Mouse (Mus musculus) bone marrow, adult 2 months (tissue): ENCODE measurements around the gene Sgo1. TPM values are rescaled to one million over a fixed set of nuclear protein-coding genes. Genes with fewer than 3 reads are reported as not detected.
"Not testable (repeated sequence)": the region's sequence is repeated elsewhere in the genome, so short reads cannot be mapped to it uniquely, and the experiment has no call there.

Source experiments
- H3K27ac ChIP-seq: fragments of 200-500 bp; 2 replicates; pipeline ENCODE4 v1.5.1; 2012; ENCODE audit warnings: low read depth, mild to moderate bottlenecking, control low read depth, inconsistent platforms, low read length; ENCODE audit not compliant: control insufficient read depth, poor library complexity, insufficient read depth
- H3K4me1 ChIP-seq: fragments of 200-500 bp; 2 replicates; pipeline ENCODE4 v1.6.1; 2011; ENCODE audit warnings: low read length; ENCODE audit not compliant: control insufficient read depth, insufficient read depth
- H3K4me3 ChIP-seq: fragments of 200-500 bp; replicated peaks from 2 replicates; pipeline ENCODE3; 2011; ENCODE audit warnings: mild to moderate bottlenecking, low read depth, low read length, control low read depth; ENCODE audit not compliant: control insufficient read depth
- CTCF ChIP-seq: fragments of 200-500 bp; IDR thresholded peaks from 2 replicates; pipeline ENCODE4 v1.5.1; 2011; ENCODE audit warnings: low read length, control low read depth; ENCODE audit not compliant: control insufficient read depth, insufficient read depth
- POLR2A ChIP-seq: fragments of 200-500 bp; IDR thresholded peaks from 2 replicates; pipeline ENCODE4 v1.6.1; 2011; ENCODE audit warnings: low read depth, mild to moderate bottlenecking, control low read depth, low read length, borderline replicate concordance; ENCODE audit not compliant: control insufficient read depth
- WGBS: fragments of 180-500 bp; shearing (Covaris S2); methylation state at CpG from one replicate; pipeline ENCODE4 v1.1.7; 2018; 5-methylcytosine and 5-hydroxymethylcytosine counted together
- polyA plus RNA-seq: library from polyadenylated mRNA; stranded (reverse); fragments of >200 nt; gene quantifications from 2 replicates; pipeline ENCODE4 v1.2.4, GENCODE M21; 2011; ENCODE audit warnings: low replicate concordance; ENCODE audit not compliant: missing spikeins, insufficient read depth, insufficient read length

The Sgo1 gene
- polyA plus RNA-seq: 32.1 and 36.6 TPM in 2 replicates

DNA sequence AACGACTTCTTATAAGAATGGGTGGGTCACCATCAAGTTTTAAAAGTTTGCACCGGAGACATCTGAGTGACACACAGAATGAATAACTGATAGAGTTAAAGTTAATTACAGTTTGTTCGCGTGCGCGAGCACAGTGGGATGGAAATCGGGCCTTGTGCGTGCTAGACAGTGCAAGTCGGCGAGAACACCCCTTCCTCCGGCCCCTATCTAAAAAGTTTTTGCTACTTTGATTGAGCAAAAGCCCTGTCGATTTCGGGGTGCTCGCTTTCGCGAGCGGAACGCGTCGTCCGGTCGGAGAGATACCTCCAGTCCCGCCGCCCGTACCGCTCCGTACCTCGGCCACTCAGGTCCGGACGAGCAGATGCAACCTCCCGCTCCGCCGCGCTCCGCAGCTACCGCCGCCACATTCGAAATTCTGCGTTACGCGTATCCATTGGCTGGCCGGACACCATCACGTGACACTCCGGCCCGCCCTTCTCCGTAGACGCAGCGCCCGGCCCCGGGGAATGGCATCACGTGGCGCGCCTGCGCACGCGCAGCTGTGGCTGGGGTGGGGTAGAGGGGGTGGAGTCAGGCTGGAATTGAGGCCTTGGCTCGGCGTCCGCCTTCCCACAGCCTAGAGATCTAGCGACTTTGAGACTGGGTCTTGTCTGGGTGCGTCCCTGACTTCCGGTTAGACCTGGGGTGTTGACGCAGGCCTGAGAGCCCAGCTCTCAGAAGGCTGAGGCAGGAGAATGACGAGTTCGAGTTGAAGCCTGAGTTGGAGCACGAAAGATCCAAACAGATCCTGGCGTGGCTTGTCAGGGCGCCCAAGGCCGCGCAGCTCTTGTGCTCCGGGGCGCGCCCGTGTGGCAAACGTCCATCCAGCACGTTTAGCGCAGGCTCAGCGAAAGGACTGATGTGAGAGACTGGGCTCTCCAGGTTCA, at the start of gene Sgo1:
Gene Sgo1, minus strand, starts transcription at position 457 of the 926 bp plus-strand sequence.
- TF ChIP-seq POLR2A (peak; percentile 84), CTCF (peak; percentile 38; the same call in 1 of the 2 replicates)

DNA sequence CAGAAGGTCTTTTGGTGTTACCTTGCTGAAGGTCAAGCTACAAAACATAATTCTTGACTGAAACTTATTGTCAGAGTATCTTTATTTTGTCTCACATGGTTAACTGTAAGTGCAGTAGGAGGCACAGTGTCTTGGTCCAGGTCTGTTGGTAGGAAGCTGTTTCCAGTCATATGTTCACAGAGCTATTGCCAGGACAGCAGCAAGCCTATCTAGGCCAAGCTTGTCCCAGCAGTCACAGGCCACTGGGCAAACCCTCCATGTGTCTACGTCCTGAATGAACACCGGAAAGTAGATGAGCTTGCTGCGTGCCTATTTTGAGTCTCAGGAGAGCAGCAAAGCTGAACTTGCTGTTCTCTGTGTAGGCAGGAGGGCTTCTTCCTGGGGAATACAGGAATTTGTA, 29.8 kb upstream of the Sgo1 start:
- WGBS: 82% methylated on average over 3 of the region's 3 CpGs
- H3K4me3 ChIP-seq, H3K27ac ChIP-seq, H3K4me1 ChIP-seq: not testable (repeated sequence)

More for the DNA sequence above, at the start of gene Sgo1:
- H3K4me1 ChIP-seq: no peaks in the 10 kb centered on the region; the same call in 1 of the 2 replicates
- under 1% methylated on average over 78 of the region's 78 CpGs for WGBS
- H3K27ac ChIP-seq: peak within 1 kb of the TSS; percentile 95
- peak within 1 kb of the TSS; percentile 89 for H3K4me3 ChIP-seq

DNA sequence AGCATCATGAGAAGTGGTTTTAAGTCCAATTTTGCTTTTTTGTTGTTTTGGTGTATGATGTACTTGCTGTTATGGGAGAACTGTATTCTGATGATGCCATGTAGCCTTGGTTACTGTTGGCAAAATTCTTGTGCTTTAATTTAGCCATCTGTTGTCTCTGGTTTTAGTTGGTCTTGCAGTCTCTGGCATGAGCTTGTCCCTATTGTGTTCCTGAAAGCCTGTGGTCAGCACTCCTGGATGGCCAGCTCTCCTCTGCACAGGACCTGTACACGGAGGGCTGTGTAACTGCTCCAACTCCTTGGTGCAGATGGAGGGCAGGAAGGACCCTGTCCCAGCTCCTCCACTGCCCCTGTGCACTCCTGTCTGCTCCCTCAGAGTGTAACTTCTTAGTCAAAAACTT, 29.3 kb upstream of the Sgo1 start:
- Histone ChIP-seq H3K4me3 (no peak overlapping the region), H3K4me1 (no peaks in the 10 kb centered on the region), H3K27ac (no peak overlapping the region)
- 57% methylated on average over 1 of the region's 1 CpGs for WGBS
- TF ChIP-seq POLR2A: no peak
- no peak for TF ChIP-seq CTCF

DNA sequence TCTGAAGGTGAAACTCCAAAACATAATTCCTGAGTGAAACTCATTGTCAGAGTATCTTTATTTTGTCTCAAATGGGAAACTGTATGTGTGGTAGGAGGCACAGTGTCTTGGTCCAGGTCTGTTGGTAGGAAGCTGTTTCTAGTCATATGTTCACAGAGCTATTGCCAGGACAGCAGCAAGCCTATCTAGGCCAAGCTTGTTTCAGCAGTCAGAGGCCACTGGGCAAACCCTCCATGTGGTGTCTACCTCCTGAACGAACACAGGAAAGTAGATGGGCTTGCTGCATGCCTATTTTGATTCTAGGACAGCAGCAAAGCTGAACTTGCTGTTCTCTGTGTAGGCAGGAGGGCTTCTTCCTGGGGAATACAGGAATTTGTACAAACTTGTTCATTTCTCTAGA, 26.0 kb upstream of the Sgo1 start:
- WGBS: 57% methylated on average over 1 of the region's 1 CpGs
- H3K4me1 ChIP-seq, H3K27ac ChIP-seq, H3K4me3 ChIP-seq: not testable (repeated sequence)

DNA sequence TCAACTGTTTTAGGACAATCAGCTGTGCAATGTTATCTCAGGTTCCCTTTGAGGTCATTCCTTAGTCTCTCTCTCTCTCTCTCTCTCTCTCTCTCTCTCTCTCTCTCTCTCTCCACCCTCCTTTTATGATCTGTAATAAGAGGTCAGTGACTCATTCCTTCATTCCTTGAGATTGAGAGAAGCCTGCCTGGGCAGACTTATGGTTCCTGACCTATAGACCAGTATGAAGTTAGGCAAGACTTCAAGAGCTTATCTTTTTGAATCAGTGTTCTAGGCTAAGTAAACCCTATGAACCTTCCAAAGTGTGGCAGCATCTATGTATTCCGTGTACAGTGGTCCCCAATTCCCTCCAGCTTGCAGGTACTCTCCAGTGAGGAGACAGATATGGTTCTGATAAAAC, 25.3 kb upstream of the Sgo1 start:
- TF ChIP-seq POLR2A (no peak), CTCF (no peak)
- Histone ChIP-seq H3K4me3 (no peak overlapping the region), H3K4me1 (no peaks in the 10 kb centered on the region), H3K27ac (no peak overlapping the region)
- WGBS: 59% methylated on average over 1 of the region's 1 CpGs

DNA sequence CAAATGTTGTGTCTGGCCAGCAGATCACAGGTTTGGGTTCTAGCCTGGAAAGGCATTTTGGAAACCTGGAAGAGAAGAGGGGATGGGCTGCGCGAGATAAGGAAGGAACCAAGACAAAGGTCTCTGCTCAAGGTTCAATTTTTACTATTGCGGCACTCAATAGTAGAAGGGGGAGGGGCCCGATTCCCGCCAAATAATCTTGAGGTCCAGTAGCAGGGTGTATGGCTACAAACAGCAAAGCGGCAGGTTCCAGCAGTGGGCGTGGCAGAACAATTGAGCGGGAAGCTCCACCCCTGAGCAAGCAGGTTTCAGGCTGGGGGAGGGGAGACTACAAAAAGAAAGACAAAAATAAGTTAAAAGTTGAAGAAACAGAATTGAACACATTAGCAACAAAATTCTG, 8.4 kb upstream of the Sgo1 start:
- H3K4me3 ChIP-seq, H3K27ac ChIP-seq, H3K4me1 ChIP-seq: not testable (repeated sequence)
- 92% methylated on average over 8 of the region's 8 CpGs for WGBS

DNA sequence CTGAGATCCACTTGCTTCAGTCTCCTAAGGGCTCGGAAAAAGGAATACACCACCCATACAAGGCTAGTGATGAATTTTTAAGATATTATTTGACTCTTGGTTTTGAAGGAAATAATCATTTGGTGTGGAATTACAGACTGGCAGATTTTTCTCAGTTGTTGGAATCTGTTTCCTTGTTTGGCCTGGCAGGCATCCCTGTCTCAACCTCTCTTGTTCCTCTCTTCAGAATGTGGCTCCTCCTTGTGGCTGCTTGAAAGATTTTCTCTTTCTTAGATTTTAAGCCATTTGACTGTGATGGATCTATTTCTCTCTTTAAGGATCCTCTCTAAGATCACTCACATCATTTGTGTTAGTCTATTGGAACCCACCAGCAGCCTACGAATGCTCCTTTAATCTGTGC, 4.9 kb upstream of the Sgo1 start:
- H3K27ac ChIP-seq: no peak overlapping the region

DNA sequence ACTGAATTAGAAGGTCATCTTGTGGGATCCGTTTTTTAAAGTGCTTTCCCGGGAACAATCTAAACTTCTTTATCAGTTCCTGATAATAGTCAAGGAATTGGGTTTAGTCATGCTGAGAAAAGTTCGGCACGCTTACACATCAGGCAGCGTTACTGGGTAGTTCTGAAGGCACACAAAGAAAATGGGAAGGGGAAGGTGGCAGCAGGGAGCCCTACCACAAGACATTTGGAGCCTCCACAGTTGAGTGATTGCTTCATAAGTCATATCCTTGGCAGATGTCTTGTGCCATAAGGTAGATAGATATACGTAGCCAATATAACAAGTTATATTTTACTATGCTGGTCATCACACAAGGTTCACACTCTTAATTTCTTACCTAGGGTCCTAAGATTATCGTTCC, 813 bp upstream of the Sgo1 start:
- peak overlapping the region; percentile 74 for H3K4me3 ChIP-seq
- peak overlapping the region; percentile 95 for H3K27ac ChIP-seq
- no peaks in the 10 kb centered on the region; the same call in 1 of the 2 replicates for H3K4me1 ChIP-seq
- TF ChIP-seq POLR2A: no peak
- no peak for TF ChIP-seq CTCF
- WGBS: 14% methylated on average over 7 of the region's 7 CpGs

More for the DNA sequence above, 4.9 kb upstream of the Sgo1 start:
- Histone ChIP-seq H3K4me1 (no peaks in the 10 kb centered on the region), H3K4me3 (no peak overlapping the region)
- WGBS: 73% methylated on average over 2 of the region's 2 CpGs
- TF ChIP-seq POLR2A: no peak
- TF ChIP-seq CTCF: no peak

DNA sequence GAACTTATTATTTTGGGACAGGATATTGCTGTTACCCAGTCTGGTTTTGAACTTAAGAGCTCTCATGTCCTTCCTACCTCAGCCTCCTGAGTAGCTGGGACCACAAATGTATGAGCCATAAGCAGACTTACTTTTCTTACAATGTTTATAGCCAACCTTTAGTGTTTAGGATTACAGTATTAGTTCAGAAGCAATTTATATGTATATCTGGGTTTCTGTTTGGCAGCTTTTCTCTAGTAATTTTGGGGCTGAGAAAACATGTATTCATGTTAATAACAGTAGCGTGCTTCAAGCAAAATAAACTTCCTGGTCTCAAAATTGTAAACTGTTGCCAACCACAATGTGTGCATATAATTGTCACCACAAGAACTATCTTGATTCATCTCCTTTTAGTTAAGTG, 812 bp downstream of the Sgo1 start:
- Histone ChIP-seq H3K4me3 (peak overlapping the region; percentile 89), H3K27ac (no peak overlapping the region), H3K4me1 (no peaks in the 10 kb centered on the region; the same call in 1 of the 2 replicates)
- TF ChIP-seq CTCF (no peak), POLR2A (no peak)
- 2% methylated on average over 1 of the region's 1 CpGs for whole genome bisulfite sequencing
